Mouse (Mus musculus) urinary bladder, postnatal 10 days (tissue): ENCODE data around the gene 1700001C02Rik.
A peak's percentile ranks its signal among the peaks of the same experiment; 100 is the strongest.

Source experiments
- DNase-seq: peaks from one replicate; pipeline ENCODE4 v3.0.0; 2022; ENCODE audit warnings: low spot score

The 1700001C02Rik gene

GRCm38 (mm10) chr5:30465861-30466260 is at the start of gene 1700001C02Rik:
1700001C02Rik (plus strand) TSS chr5:30466047.
- DNase-seq = no peak

DNA sequence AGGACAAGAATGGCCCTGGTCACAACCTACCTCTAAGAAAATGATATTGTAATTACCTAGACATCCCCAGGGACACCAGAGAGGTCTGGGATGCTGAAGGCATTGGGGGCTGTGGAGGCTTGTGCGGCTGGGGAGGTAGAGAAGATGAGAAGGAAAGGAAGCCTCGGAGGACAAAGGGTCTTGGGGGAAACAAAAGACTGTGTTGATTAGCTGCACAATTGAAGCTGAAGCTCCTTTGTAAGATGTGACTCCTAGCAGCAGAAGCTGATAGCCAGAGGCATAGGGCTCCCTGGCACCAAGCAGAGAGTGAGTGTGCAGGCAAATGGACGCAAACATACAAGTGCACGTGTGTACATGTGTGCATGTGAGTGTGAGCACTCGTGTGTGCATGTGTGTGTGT is 49.2 kb upstream of the 1700001C02Rik start:
- DNase-seq = no peak

GRCm38 (mm10) chr5:30423121-30423520 is 42.7 kb upstream of the 1700001C02Rik start:
- DNase-seq = no peak

- DNase-seq = no peak
Observed at GRCm38 (mm10) chr5:30423572-30424244, 42.1 kb upstream of the 1700001C02Rik start.

DNA sequence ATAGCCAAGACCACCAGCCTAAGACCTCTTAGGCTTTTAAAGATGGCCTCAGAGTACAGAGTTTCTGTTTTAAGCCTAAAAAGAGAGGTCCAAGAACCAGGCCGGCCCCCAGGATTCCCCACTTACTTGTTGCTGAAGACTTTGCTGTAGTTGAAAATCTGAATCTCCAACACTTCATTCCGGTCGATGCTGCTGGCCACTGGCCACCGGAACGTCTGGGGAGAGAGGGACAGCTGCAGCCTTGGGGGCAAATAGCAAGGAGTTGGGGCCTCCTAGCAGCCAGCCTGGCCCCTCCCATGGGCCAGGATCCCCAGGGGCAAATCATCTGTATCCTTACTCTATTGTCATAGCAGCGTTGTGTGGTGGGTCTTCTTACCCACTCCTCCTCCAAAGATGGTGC is 38.4 kb upstream of the 1700001C02Rik start:
- DNase-seq = no peak

DNA sequence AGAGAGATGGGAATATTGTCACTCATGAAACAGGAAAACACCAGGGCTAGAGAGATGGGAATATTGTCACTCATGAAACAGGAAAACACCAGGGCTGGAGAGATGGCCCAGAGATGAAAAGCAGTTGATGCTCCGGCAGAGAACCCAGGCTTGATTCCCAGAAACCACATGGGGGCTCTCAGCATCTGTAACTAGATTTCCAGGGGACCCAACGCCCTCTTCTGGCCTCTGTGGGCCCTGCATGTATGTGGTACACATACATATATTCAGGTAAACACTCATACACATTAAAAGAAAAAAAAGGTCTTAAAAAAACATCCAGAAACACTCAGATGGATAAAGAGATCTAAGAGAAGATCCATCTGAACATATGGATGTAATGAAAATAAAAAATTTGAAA is 26.9 kb upstream of the 1700001C02Rik start:
- no peak for DNase-seq

GRCm38 (mm10) chr5:30440308-30440906 is 25.4 kb upstream of the 1700001C02Rik start:
- no peak for DNase-seq

GRCm38 (mm10) chr5:30442196-30442595 is 23.7 kb upstream of the 1700001C02Rik start:
- no peak for DNase-seq

GRCm38 (mm10) chr5:30444327-30444895 is 21.4 kb upstream of the 1700001C02Rik start:
- DNase-seq = no peak

DNA sequence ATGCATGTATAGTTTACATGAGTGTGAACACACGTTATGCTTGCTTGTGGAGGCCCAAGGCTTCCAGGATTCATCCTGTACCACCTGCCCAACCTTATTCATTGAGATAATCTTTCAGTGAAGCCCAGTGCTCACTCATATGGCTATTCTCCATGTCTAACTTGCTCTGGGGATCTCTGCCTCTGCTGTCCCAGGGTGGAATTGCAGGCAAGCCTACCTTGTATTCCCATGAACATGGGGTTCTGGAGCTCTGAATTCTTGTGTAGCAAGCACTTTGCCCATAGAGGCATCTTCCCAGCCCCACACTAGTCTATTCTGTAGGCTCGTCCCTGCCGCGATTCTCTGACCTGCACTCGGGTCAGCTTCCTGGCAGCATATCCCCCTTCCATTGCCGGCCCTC is 9.8 kb upstream of the 1700001C02Rik start:
- no peak for DNase-seq

DNA sequence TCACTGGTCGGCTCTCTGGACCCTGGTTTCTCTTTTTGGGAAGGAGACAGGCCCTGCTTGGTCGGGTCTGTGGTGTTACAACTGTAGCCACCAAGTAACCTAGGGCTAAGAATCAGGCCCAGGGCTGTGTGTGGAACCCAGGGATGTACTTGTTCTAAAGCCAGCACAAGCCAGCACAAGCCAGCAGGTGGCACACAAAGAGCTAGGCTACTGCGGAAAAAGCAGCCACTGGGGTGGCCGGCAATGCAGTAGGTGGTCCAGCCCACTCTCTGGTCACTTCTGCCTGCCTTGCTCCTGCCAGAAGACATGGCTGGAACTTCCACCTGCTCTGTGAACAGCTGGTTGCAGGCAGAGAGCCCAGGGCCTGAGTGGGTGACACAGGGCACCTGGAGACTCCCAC is 5.7 kb upstream of the 1700001C02Rik start:
- DNase-seq = no peak

DNA sequence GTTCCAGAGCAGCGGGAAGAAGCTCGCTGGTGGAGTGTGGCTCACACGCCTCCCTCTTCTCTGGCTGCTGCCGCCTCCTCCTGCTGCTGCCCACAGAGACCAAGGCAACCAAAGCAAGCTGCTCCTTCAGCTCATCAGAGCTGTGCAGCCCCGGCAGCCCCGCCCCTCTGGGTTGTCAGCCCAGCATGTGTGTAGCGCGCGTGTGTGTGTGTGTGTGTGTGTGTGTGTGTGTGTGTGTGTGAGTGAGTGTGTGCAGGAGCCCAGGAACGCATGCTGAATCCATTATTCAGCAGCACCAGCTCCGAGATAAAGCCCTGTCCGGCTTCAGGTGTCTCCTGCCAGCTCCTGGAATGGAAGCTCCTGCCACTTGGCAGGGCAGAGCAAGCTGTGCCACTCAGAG is 4.0 kb upstream of the 1700001C02Rik start, which contains the start of gene Otof:
Otof (minus strand) TSS at position 112 of the 400 bp plus-strand sequence.
- no peak for DNase-seq

- DNase-seq = no peak
Observed at GRCm38 (mm10) chr5:30466315-30466714, 468 bp downstream of the 1700001C02Rik start.

DNA sequence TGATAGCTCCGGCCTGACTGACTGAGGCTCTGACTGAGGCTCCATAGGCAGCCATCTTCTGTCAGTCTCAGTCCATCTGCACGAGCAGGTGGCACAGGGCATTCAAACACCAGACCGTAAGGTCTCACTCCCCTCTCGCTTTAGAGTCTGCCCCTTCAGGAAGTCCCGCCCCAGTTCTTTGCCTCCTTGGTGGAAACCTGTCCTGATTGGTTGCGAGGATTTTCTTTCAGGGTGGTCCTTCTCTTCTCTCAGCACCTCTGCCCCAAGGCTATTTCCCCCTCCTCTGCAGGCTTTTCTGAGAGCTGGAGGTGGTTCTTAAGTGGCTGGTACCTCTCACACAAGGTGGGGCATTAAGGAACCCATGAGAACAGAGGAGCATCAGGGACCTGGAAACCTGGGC is 4.6 kb downstream of the 1700001C02Rik start:
- DNase-seq = no peak

DNA sequence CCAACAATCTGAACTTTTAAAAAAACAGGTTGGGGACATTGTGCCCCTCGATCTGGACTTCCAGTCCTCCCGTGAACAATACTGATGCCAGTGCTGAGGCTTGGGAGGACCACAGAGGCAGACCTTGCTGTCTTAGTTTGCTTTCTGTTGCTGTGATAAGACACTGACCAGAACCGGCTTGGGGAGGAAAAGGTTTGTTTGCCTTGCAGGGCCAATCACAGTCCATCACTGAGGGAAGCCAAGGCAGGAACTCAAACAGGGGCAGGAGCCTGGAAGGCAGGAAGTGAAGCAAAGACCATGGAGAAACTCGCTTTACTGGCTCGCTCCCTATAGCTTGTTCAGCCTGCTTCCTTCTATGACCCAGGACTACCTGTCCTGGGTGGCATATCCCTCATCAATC is 6.3 kb downstream of the 1700001C02Rik start:
- no peak for DNase-seq

- no peak for DNase-seq
Observed at GRCm38 (mm10) chr5:30476534-30476933, 10.7 kb downstream of the 1700001C02Rik start.

- DNase-seq = peak; percentile 36
Observed at GRCm38 (mm10) chr5:30482319-30482718, 16.5 kb downstream of the 1700001C02Rik start.

DNA sequence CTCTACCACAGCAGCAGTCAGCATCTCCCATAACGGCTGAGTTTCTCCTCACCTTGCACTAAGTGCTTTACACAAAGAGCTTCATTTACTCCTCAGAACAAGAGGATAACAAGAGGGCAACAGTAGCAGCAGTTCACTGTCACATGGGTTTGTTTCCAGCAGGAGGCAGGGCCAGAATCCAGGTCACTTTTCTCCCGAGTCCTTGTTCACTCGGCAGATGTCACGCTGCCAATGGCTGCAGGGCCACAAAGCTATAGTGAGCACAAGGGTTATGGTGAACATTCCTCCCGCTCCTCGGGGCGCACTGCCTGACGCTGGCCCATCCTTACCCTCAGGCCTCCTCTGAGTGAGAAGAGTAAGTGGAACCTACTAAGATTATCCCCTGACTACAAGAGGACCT is 17.7 kb downstream of the 1700001C02Rik start:
- no peak for DNase-seq

GRCm38 (mm10) chr5:30484591-30484990 is 18.7 kb downstream of the 1700001C02Rik start:
- no peak for DNase-seq

- DNase-seq = no peak
Observed at GRCm38 (mm10) chr5:30485136-30485535, 19.3 kb downstream of the 1700001C02Rik start.

GRCm38 (mm10) chr5:30490215-30490614 is 24.4 kb downstream of the 1700001C02Rik start:
- DNase-seq = no peak

DNA sequence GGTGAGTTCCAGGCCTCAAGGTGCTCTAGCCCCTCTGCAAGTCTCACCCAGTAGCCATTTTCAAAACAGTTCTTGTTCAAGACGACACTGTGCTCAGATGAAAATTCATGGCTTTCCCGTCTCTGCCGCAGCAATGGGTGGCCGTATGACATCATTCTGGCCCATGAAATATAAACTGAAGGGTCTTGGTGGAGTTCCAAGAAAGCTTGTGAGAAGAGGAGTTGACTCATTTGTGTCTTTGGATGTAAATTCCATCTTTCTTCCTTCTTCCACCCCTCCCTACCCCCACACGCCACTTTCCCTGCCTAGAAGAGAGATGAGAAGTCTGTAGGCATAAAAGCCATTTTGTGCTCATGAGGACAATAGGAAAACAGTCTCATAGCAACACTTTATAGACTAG is 25.0 kb downstream of the 1700001C02Rik start:
- no peak for DNase-seq

GRCm38 (mm10) chr5:30493723-30494122 is 27.9 kb downstream of the 1700001C02Rik start:
- no peak for DNase-seq
